Mouse (Mus musculus) embryonic fibroblast, embryonic 13.5 days (primary cell): ENCODE data around the gene Nckap1l. TPM values are rescaled to one million over a fixed set of nuclear protein-coding genes. Genes with fewer than 3 reads are reported as not detected.
"Not testable (repeated sequence)": the region's sequence is repeated elsewhere in the genome, so short reads cannot be mapped to it uniquely, and the experiment has no call there.

Source experiments
- H3K27ac ChIP-seq: 2 replicates; pipeline ENCODE4 v1.5.1; 2012; ENCODE audit warnings: low read length, control low read depth, inconsistent platforms; ENCODE audit not compliant: insufficient read depth
- H3K4me1 ChIP-seq: 2 replicates; pipeline ENCODE4 v1.6.1; 2011; ENCODE audit warnings: low read length; ENCODE audit not compliant: control insufficient read depth, insufficient read depth
- H3K4me3 ChIP-seq: 2 replicates; pipeline ENCODE4 v1.5.1; 2011; ENCODE audit warnings: mild to moderate bottlenecking, control low read depth, low read length; ENCODE audit not compliant: insufficient read depth
- CTCF ChIP-seq: IDR thresholded peaks from 2 replicates; pipeline ENCODE4 v1.5.1; 2011; ENCODE audit warnings: mild to moderate bottlenecking, control low read depth, low read length, moderate library complexity, borderline replicate concordance; ENCODE audit not compliant: insufficient read depth
- POLR2A ChIP-seq: IDR thresholded peaks from 2 replicates; pipeline ENCODE4 v1.6.1; 2011; ENCODE audit warnings: low read depth, mild to moderate bottlenecking, control low read depth, low read length, moderate library complexity
- polyA plus RNA-seq: library from polyadenylated mRNA; stranded (reverse); fragments of >200 nt; gene quantifications from 2 replicates; pipeline ENCODE4 v1.2.4, GENCODE M21; 2011; ENCODE audit warnings: low read depth; ENCODE audit not compliant: missing spikeins, insufficient read length

Nckap1l gene
- polyA plus RNA-seq = 0.33 and 2.1 TPM in 2 replicates

DNA sequence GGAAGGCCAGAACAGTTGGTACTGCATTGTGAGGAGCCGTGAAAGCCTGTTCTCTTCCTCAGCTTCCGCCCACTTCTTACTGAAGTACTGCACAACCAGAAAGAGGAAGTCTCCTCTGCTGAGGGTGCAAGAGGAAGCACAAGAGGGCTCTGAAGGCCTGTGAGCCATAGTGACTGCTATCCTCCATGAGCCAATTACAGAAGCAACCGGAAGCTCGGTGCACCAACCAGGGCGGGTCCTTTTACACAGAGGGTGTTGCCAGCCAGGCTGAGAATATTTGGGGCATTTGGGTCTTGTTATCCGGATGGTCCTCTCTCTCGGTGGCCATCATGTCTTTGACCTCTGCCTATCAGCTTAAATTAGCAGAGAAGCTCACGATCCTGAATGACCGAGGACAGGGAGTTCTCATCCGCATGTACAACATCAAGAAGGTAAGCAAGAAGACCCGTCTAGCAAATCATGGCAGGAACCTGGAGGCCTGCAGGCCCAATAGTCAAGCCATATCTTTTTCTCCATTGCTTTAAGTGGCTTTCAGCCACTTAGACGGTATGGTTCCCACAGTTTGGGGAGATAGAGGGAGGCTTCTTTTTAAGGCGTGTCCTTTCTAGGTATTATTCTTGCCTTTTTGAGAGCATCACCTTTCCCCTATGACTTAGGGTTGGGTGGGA is at the start of gene Nckap1l:
TSS of gene Nckap1l (plus strand) at position 244 of the 668 bp plus-strand sequence.
- Histone ChIP-seq H3K4me3 (no peak within 1 kb of the TSS), H3K27ac (no peak within 1 kb of the TSS), H3K4me1 (no peaks in the 10 kb centered on the region)
- TF ChIP-seq CTCF (no peak), POLR2A (no peak)

DNA sequence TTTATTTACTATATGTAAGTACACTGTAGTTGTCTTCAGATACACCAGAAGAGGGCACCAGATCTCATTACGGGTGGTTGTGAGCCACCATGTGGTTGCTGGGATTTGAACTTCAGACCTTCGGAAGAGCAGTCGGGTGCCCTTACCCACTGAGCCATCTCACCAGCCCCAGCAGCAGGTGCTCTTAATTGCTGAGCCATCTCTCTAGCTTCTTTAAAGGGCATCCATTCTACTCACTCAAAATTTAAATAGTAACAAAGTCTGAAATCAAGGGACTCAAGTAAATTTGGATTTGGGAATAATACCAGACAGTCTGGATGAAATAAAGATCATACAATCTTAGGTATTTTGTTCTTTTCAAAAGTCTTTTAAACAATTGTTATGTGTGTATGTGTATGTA is 48.0 kb upstream of the Nckap1l start:
- not testable (repeated sequence) for H3K27ac ChIP-seq, H3K4me3 ChIP-seq, H3K4me1 ChIP-seq

DNA sequence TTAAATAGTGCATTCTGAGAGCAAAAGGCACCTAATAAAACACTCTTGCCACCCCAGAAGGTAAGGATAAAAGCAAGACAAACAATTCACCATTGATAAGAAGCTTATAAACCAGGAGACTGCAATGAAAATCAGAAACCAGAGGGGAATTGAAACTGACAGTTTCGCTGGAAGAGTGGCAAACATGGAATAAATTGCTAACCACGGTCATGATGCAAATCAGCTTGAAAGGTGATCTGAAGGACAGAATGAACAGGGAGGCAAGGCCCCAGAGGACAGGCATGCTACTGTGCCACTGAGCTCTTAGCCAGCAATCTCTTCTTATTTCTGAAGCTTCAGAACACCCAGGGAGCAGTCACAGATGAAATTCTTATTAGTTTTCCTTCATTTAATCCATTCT is 26.6 kb upstream of the Nckap1l start:
- H3K4me1 ChIP-seq = no peaks in the 10 kb centered on the region
- H3K27ac ChIP-seq = no peak overlapping the region
- TF ChIP-seq CTCF (no peak), POLR2A (no peak)
- no peak overlapping the region for H3K4me3 ChIP-seq

DNA sequence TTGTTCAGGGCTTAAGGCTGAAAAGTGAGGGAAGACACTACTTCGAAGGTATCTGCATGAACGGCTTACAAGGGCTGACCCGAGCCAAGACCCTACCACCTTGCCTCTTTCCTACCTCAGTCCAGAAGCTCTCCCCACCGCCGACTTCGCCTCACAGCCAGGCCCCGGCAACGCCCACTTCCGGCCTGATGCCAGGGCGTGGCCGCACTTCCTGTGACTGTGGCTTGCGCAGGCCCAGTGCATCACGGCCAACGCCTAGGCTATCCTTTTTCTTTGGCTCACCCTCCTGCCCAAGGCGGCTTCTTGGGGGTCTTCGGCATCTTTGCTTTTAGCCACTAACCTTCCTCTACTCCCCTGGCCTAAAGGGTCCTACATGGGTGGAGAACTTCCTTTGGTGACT is 23.4 kb upstream of the Nckap1l start, which contains the start of gene Gtsf1:
TSS of gene Gtsf1 (minus strand) at position 230 of the 400 bp plus-strand sequence.
- no peak within 1 kb of the TSS for H3K27ac ChIP-seq
- TF ChIP-seq CTCF = no peak
- no peak for TF ChIP-seq POLR2A
- H3K4me1 ChIP-seq = no peaks in the 10 kb centered on the region
- no peak within 1 kb of the TSS for H3K4me3 ChIP-seq

DNA sequence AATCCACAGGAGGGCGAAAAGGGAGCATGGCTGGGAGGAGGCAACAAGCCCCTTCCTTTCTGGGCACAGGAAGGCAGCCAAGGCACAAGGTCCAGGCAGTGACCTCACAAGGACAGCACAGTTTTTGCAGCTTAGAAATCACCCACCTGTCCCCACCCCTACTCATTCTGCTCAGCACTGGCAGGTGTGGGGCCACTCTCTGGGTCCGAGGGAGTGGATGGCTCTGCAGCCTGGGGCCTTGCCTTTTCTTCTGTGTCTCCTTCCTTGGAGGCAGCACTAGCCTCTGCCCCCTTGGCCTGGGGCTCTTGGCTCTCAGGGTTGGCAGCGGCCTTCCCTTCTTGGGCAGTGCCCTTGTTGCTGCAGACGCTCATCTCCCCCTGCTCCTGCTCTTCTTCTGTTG is 7.6 kb upstream of the Nckap1l start:
- not testable (repeated sequence) for H3K4me1 ChIP-seq, H3K27ac ChIP-seq, H3K4me3 ChIP-seq

DNA sequence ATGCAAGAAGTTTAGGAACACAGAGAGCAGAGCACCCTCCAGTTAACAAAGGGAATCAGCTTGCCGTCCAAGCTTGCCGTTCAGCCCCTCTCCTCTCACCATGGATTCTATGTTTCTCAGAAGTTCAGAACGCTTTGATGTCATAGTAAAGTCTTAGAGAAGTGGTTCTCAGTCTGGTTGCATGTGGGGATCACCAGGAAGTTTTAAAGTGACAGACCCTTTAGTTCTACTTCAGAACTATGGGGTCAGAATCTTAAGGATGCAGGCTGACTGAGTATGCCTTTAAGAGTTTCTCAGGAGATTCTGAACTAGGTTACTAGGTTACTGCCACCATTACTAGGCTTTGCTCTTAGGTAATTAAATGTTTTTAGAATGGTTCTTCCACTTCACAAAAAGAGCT is 5.2 kb upstream of the Nckap1l start, which contains the start of gene Gtsf2:
TSS of gene Gtsf2 (minus strand) at position 101 of the 400 bp plus-strand sequence.
- H3K4me3 ChIP-seq = no peak within 1 kb of the TSS
- no peaks in the 10 kb centered on the region for H3K4me1 ChIP-seq
- H3K27ac ChIP-seq = no peak within 1 kb of the TSS
- TF ChIP-seq CTCF (no peak), POLR2A (no peak)

DNA sequence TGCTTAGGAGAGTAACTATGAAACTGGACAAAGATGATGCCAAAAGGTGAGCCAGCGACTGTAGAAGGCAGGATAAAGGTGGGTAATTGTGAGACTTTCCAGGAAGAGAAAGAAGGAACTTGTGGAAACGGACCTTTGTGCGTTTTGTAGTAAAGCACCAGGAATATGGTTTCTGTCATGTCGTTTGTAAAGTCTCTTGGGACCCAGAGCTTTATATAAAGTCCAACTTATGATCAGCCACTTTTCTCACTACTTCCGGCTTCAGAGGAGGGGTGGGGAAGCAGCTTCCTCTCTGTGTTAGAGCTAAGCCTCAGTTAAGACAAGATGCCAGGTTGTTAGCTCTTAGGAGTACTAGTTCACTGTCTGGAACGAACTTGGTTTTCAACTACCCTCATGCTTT is 855 bp downstream of the Nckap1l start:
- H3K4me3 ChIP-seq = no peak overlapping the region
- no peak overlapping the region for H3K27ac ChIP-seq
- no peaks in the 10 kb centered on the region for H3K4me1 ChIP-seq
- TF ChIP-seq POLR2A = no peak

DNA sequence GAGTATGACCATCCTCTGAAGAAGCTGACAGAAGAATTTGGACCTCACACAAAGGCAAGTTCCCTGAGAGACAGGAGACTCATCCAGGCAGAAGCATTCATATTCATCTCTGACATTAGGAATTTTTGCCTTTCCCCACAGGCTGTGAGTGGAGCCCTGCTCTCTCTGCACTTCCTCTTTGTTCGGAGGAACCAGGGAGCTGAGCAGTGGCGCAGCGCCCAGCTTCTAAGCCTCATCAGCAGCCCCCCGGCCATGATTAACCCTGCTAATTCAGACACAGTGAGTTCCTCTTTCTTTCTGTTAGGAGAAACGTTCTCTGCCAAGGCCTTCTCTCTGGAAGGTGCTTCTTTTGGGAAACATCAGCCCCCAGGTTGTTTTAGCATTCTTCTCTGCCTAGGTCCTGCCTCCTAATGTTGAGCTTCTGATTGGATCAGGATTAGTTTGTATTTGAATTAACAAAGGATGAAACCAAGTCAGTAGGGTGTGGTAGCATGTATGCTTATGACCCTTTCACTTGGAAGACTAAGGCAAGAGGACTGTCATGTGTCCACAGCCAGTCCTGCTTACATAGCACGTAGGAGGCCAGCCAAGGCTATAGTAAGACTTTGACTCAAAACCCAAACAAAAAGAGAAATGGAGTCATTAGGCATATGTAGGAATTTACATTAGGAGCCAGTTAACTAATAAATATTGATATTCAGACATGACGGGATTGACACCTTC is 9.1 kb downstream of the Nckap1l start:
- Histone ChIP-seq H3K4me1 (no peaks in the 10 kb centered on the region), H3K4me3 (no peak overlapping the region), H3K27ac (no peak overlapping the region)
- TF ChIP-seq CTCF (no peak), POLR2A (no peak)

DNA sequence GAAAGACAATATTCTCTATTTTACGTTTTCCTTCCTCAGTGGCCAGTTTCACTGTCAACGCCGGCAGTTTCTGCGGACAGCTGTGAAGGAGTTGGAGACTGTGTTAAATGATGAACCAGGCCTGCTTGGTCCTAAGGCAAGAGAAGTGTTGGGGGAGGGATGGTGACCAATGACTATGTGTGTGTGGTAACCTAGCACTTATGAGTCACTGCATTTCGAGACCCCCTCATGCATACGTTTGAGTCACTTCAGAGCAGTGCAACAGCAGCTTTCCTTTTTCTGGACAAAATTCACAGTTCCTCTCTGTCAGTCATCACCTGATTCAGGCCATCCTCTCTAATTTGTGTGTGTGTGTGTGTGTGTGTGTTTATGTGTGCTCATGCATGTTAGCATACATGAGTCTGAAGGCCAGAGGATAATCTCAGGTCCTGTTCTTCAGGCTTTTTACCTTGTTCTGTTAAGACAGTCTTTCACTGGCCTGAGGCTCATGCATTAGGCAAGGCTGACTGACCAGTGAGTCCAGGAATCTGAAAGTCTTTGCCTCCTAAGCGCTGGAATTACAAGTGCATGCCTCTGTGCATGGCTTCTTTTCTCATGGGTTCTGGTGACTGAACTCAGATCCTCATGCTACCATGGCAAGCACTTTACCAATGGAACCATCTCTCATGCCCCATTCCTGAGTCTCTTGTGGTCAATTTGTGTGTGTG is 18.0 kb downstream of the Nckap1l start:
- Histone ChIP-seq H3K27ac (no peak overlapping the region; the same call in 1 of the 2 replicates), H3K4me1 (peaks cover 22% of the 10 kb centered on the region), H3K4me3 (no peak overlapping the region)
- TF ChIP-seq CTCF (no peak), POLR2A (no peak)

DNA sequence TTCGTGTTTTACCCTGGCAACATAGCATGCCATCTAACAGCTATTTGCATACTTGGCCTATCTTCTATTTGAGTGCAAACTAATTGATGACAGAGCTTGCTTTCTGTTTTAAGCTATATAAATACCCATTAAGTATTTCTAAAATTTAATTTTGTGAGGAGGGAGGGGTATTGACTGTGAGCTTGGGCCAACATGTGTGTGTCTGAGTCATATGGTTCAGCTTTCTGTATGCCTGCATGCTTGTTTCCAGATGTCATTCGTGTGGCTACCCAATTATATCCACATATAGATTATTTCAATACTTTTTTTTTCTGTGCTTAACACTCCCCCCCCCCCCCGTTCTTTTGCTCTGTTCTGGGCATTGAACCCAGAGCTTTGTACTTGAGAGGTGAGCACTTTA is 18.7 kb downstream of the Nckap1l start:
- TF ChIP-seq POLR2A = no peak
- TF ChIP-seq CTCF = no peak
- H3K4me1 ChIP-seq = peaks cover 22% of the 10 kb centered on the region

More for the DNA sequence above, 18.7 kb downstream of the Nckap1l start:
- no peak overlapping the region; the same call in 1 of the 2 replicates for H3K27ac ChIP-seq
- H3K4me3 ChIP-seq = no peak overlapping the region
